Mouse (Mus musculus) spleen, adult 10 weeks (tissue): ENCODE measurements around the gene Rfx4. TPM values are rescaled to one million over a fixed set of nuclear protein-coding genes. Genes with fewer than 3 reads are reported as not detected.

ENCODE experiments used
- polyA plus RNA-seq: library from polyadenylated mRNA; stranded (reverse); fragments of 350-450 nt; fragmentation: Illumina TruSeq; extraction: RNeasy Lipid Tissue Mini Kit (QIAGEN cat#74804); gene quantifications from one replicate; pipeline ENCODE4 v1.2.3, GENCODE M21; 2015; ENCODE audit warnings: low replicate concordance; ENCODE audit not compliant: insufficient read depth

Rfx4 gene
- polyA plus RNA-seq: not detected

GRCm38 (mm10) chr10:84755786-84756203, at the start of gene Rfx4:
Gene Rfx4, plus strand, starts transcription at chr10:84756062.

DNA sequence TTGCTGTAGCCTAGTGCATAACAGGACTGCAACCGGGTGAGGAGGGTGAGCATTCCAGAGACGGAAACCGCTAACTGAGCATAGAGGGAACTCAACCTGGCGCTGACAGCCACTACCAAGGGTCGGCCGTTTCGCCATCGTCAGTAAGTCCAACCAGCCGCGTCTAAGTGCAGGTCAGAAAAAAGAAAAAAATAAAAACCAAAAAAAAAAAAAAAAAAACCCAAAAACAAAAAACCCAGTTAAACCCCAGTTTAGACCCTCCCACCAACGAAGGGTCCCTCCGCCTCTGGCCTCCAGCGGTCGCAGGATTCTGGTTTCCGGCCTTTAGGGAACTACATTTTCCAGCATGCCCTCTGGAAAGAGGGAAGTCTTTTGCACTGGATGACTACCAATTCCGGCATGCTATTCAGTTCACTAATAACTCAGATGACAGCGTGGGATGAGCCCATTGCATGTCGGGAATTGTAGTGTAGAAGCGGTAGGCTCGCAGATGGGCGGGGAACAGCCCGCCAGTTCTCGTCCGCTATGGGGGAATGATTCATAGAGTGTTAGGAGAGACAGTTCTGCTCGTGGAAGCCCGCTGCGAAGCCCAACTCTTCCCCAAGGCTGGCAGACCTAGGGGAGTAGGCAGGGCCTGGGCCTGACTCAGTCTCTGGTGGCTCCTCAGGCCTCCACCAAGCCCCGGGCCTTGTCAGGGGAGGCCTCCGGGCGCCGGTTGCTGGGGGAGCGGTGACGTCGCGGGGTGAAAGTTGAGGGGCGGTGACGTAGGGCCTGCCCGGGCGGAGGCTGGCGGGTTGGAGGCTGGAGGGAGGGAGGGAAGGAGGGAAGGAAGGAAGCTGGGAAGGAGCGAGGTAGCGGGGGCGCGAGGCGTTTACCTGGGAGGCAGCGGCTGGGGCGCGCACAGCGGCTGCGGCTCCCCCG, 161.2 kb downstream of the Rfx4 start, which contains the start of gene Ric8b:
TSS of gene Ric8b (plus strand) at position 807 of the 921 bp plus-strand sequence.

Other genes with a start within 250 kb of the Rfx4 start
- 17.3 TPM for gene Ckap4, start 222.0 kb upstream of the Rfx4 start, polyA plus RNA-seq
- 121 TPM for gene Tcp11l2, start 179.4 kb upstream of the Rfx4 start, polyA plus RNA-seq
- 29.3 TPM for gene Polr3b, start 133.8 kb upstream of the Rfx4 start, polyA plus RNA-seq
- gene Ric8b, start 161.6 kb downstream of the Rfx4 start, polyA plus RNA-seq: 24.5 TPM